Mouse (Mus musculus) megakaryocyte, embryonic 14.5 days (primary cell): Measurements from ENCODE around the gene Gpr183. TPM values are rescaled to one million over a fixed set of nuclear protein-coding genes. Genes with fewer than 3 reads are reported as not detected.

Source experiments
- H3K27me3 ChIP-seq: replicated peaks from 2 replicates; pipeline ENCODE3; 2012; ENCODE audit warnings: inconsistent platforms
- H3K36me3 ChIP-seq: replicated peaks from 2 replicates; pipeline ENCODE3; 2012; ENCODE audit warnings: low read length, inconsistent platforms, mixed read lengths
- H3K4me1 ChIP-seq: 2 replicates; pipeline ENCODE4 v1.6.1; 2012; ENCODE audit warnings: inconsistent platforms
- H3K4me3 ChIP-seq: replicated peaks from 2 replicates; pipeline ENCODE3; 2012; ENCODE audit warnings: moderate library complexity, mild to moderate bottlenecking, inconsistent platforms
- H3K9me3 ChIP-seq: 2 replicates; pipeline ENCODE4 v1.6.1; 2012; ENCODE audit warnings: inconsistent platforms
- FLI1 ChIP-seq: IDR thresholded peaks from 2 replicates; pipeline ENCODE4 v1.6.1; 2012; ENCODE audit warnings: low read length, inconsistent platforms, mixed read lengths
- GATA1 ChIP-seq: IDR thresholded peaks from 3 replicates; pipeline ENCODE4 v1.6.1; 2012; ENCODE audit warnings: mixed read lengths, low read length, inconsistent platforms, borderline replicate concordance
- polyA plus RNA-seq: library from polyadenylated mRNA; stranded (reverse); fragments of >175 nt; gene quantifications from 2 replicates; pipeline ENCODE4 v1.2.3, GENCODE M21; 2012; ENCODE audit warnings: low replicate concordance; ENCODE audit not compliant: insufficient read depth

Gene Gpr183
- polyA plus RNA-seq, 1 experiment = 0.89 TPM

DNA sequence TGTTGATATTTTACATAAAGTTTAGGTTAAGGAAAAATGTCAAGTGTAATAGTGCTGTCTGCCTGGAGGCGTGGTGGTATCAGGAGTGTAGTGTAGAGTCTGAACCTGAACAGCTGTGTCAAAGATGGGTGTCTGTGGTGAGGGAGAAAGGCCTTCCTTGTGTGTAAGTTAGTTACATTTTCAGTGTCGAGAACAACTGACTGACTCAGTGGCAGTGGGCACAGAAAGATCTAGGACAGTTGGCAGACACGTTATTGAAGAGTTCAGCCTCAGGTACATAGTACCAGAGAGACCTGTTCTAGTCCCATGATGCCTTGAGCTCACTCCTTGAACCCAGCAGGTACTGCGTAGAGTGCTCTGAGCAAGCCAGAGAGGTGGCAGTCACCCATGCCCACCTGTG, 466 bp upstream of the Gpr183 start:
- TF ChIP-seq GATA1 (no peak), FLI1 (no peak)
- H3K27me3 ChIP-seq = no peaks in the 10 kb centered on the region
- peaks cover 68% of the 10 kb centered on the region for H3K4me1 ChIP-seq
- H3K4me3 ChIP-seq = no peak overlapping the region
- no peaks in the 10 kb centered on the region for H3K9me3 ChIP-seq
- H3K36me3 ChIP-seq = peaks cover 5% of the 10 kb centered on the region

DNA sequence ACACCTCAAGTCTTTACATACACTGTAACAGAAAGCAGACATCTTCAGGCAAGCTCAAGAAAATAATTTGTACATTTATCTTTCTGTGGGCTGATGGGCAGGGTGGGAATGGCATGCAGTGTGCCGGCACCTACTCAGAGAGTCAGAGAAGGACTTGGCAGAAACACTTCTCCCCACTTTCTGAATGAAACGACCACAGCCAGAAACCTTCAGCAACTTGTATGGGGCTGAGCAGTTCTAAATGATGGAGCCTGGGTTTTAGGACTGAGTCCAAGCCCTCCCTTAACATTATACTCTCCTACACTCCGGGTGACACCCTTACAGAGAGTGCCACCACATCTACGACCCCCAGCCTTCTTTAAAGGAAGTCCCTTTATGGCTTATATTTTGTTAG, 1.1 kb downstream of the Gpr183 start:
- H3K4me1 ChIP-seq = peaks cover 73% of the 10 kb centered on the region
- peaks cover 4% of the 10 kb centered on the region for H3K36me3 ChIP-seq
- H3K4me3 ChIP-seq = peak overlapping the region; percentile 59
- no peak for TF ChIP-seq GATA1
- TF ChIP-seq FLI1 = no peak
- H3K27me3 ChIP-seq = no peaks in the 10 kb centered on the region
- H3K9me3 ChIP-seq = no peaks in the 10 kb centered on the region

DNA sequence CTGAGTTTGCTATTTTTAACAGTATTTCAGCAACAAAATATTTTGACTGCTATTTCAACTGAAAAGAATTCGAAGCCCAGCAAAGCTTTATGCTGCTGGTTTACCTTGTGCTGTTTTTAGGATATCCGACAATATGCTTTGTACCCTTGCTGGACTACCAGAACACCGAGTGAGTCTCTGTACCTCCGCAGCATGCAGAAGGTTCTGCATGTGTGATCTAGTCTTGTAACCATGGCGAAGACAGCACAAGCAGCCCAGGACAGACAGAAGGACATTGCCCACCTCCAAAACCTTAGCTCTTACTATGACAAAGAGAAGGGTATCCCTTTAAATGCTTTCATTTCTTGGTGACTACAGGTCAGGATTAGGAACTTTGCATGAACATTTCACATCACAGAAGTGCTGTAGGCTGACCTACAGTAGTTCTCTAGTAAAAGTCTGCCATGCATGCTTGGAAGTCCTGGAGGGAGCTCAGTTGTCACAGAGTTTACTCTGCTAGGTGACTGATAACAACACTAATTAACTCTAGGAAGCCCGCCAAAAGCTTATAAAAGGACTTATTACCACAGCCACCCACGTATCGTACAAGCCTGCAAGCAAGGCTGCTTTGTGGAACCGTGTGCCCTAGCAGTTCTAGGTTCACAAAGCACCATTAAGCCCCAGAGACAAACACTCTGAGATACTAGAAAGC, 1.6 kb downstream of the Gpr183 start:
- H3K36me3 ChIP-seq = peaks cover 3% of the 10 kb centered on the region
- H3K27me3 ChIP-seq = no peaks in the 10 kb centered on the region
- no peaks in the 10 kb centered on the region for H3K9me3 ChIP-seq
- H3K4me1 ChIP-seq = peaks cover 77% of the 10 kb centered on the region
- TF ChIP-seq GATA1 (no peak), FLI1 (no peak)
- peak overlapping the region; percentile 47 for H3K4me3 ChIP-seq

DNA sequence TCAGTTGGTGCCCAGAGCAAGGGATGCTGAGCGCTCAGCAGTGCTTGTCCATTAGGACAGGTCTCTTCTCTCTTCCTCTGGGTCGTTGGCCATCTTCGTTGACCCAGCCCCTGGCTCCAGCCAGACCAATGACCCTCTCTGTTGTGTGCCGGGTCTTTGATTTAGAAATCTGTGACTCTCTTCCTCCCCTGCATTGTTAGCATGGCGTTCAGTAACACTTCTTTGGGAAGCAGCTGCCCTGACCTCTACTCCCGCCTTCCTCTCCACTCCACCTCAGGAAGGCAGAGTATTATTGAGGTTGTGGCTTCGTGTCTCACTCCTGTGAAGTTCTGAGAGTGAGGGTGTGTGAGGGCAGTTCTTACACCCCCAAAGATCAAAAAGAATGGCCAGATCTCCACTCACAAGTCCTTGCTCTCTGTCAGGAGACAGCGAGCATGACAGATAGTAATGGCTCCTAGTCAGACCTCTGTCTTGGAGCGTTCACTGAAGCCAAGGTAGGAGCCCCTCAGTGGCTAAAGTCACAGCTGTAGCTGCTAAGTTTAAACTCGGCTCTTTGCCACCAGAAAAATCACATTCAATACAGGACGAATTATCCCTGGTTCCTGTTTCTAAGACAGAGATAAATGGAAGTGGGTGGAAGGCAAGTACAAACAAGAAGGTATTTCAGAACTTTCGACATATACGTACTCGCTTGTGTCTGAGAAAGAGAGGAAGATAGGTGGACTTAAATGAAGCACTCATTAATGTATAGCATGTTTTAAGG, 2.7 kb downstream of the Gpr183 start:
- Histone ChIP-seq H3K4me1 (peaks cover 86% of the 10 kb centered on the region), H3K9me3 (no peaks in the 10 kb centered on the region), H3K27me3 (no peaks in the 10 kb centered on the region), H3K4me3 (peak overlapping the region; percentile 83), H3K36me3 (peaks cover 3% of the 10 kb centered on the region)
- TF ChIP-seq FLI1 = no peak
- TF ChIP-seq GATA1 = no peak

DNA sequence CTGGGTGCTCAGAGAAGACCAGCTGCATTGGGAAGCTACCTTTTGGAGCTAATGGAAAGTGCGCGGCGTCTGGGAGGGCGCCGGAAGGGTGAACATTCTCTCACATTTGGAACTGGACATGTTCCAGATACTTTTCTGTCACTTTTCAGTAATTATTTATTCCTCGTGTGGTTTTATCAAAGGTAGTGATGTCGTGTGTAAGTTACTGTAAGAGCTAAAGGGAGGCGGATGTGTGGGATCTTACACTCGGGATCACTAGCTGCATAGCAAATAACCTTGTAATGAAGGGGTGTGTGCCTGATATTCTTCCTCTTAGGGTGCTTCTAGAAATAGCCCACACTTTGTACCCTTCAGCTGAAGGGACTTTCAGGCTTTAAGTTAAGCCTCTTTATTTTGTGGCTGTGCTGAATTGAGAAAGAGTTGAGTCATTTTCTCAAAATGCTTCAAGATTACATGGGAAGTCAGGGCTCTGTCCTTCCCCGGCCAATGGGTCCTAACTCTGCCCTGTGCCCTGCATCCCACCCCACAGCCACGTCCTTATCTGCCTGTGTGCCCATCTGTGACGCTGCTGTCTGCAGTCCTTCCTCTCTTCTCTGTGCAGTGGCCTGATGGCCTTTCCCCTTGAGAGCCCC, 3.4 kb downstream of the Gpr183 start:
- H3K27me3 ChIP-seq = no peaks in the 10 kb centered on the region
- H3K9me3 ChIP-seq = no peaks in the 10 kb centered on the region
- H3K4me1 ChIP-seq = peaks cover 88% of the 10 kb centered on the region
- H3K4me3 ChIP-seq = peak overlapping the region; percentile 83
- peaks cover 3% of the 10 kb centered on the region for H3K36me3 ChIP-seq
- TF ChIP-seq GATA1 (no peak), FLI1 (no peak)

DNA sequence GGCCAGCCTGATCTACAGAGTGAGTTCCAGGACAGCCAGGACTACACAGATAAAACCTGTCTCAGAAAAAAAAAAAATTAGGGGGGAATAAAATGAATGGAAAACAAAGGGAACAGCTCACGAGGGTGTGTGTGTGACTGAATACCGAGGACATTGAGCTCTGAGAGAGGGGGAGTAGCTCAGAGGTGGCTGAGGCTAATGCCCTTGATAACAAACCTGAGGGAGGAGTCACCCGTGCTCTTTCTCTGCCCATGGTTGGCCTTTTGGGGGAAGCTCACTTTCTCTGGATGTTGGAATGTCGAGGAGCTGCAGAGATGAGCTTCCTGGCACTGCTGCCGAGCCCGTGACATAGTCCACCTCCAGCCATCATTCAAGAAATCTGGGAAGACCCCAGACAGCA, 4.0 kb downstream of the Gpr183 start:
- Histone ChIP-seq H3K36me3 (peaks cover 2% of the 10 kb centered on the region), H3K4me1 (peaks cover 87% of the 10 kb centered on the region), H3K9me3 (no peaks in the 10 kb centered on the region), H3K27me3 (no peaks in the 10 kb centered on the region), H3K4me3 (peak overlapping the region; percentile 15)
- no peak for TF ChIP-seq GATA1
- no peak for TF ChIP-seq FLI1

DNA sequence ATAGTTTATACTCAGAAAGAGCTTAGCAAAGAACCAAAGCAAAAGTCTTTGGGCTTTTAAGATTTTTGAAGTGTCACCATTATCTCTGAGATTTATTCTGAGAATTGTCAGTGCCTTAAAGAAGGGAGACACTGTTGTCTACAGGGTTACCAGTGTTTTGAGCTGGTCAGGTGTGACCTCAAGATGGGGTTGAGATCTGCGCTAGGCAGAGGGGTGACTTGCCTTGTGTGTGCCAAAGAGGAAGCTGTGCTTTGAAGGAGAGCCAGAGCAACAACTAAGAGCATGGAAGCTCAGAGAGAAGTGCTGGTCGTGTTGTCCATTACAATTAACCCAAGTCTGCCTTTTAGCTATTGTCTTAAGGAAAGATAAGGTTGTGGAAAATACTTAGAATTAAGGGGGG, 4.5 kb downstream of the Gpr183 start:
- H3K4me3 ChIP-seq = no peak overlapping the region
- no peaks in the 10 kb centered on the region for H3K27me3 ChIP-seq
- no peaks in the 10 kb centered on the region for H3K9me3 ChIP-seq
- TF ChIP-seq FLI1 = no peak
- H3K36me3 ChIP-seq = peaks cover 2% of the 10 kb centered on the region
- peaks cover 86% of the 10 kb centered on the region for H3K4me1 ChIP-seq

DNA sequence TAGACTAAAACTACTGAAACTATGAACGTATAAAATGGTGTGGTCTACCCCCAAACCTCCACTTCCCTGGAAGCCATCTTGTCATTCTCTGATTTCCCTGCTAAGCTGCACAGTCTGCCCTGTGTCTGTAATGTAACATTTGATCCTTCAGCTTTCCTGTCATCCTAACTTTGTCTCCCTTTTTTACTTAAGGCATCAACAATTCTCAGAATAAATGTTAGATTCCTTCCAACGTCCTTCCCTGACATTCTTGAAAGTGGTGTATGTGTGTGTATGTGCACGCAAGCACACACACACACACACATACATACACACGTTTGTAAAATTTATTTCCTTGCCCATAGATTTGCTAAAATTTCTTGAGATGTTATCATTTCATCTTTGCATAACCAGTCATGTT, 5.0 kb downstream of the Gpr183 start:
- Histone ChIP-seq H3K9me3 (no peaks in the 10 kb centered on the region), H3K4me1 (peaks cover 81% of the 10 kb centered on the region), H3K36me3 (peaks cover 2% of the 10 kb centered on the region), H3K27me3 (no peaks in the 10 kb centered on the region), H3K4me3 (no peak overlapping the region)
- TF ChIP-seq FLI1 = no peak

DNA sequence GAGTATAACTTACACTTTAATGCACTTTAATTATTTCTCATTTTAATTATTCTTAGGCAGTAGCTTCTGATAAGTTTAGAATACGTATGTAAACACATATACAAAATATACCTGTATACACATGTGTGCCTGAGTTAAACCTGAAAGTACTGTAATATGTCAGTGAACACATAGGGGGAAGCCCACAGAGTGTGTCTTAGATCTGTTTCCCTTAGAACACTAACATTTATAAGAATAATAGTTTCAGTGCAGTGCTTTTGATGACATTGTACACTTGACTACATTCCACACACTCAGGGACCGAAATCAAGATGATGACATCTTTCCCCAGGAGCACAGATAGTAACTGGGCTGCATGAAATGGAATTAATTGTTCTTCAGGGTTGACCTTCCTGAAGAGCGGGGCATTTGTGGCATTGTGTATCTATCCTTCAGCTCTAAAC, 5.4 kb downstream of the Gpr183 start:
- TF ChIP-seq FLI1 (no peak), GATA1 (no peak)
- H3K27me3 ChIP-seq = no peaks in the 10 kb centered on the region
- peaks cover 81% of the 10 kb centered on the region for H3K4me1 ChIP-seq
- no peak overlapping the region for H3K4me3 ChIP-seq
- H3K9me3 ChIP-seq = no peaks in the 10 kb centered on the region
- peaks cover 6% of the 10 kb centered on the region for H3K36me3 ChIP-seq
